Mouse (Mus musculus) adrenal gland, postnatal 14 days (tissue): ENCODE measurements at regions not wholly inside any gene's neighbourhood (a gene's known extent, or its start where the extent isn't known, plus 50 kb on each side); places are given as distances from the start of the nearest gene placed in this dataset.
A peak's percentile ranks its signal among the peaks of the same experiment; 100 is the strongest.
"Not testable (repeated sequence)": the region's sequence is repeated elsewhere in the genome, so short reads cannot be mapped to it uniquely, and the experiment has no call there.

ENCODE experiments used
- DNase-seq: peaks from one replicate; pipeline ENCODE4 v3.0.0; 2021; ENCODE audit warnings: mixed read lengths

- DNase-seq, result not testable (repeated sequence)
These were observed 536.8 kb upstream of the Cntn5 start for GRCm38 (mm10) chr9:11441241-11441997.

- DNase-seq, result no peak
These were observed 532.0 kb upstream of the Cntn5 start for GRCm38 (mm10) chr9:11436443-11437167.

GRCm38 (mm10) chr9:11436014-11436413, 531.4 kb upstream of the Cntn5 start:
- no peak for DNase-seq

GRCm38 (mm10) chr9:11435019-11435418, 530.4 kb upstream of the Cntn5 start:
- DNase-seq, result peak; percentile 38

GRCm38 (mm10) chr9:11426473-11426872, 521.9 kb upstream of the Cntn5 start:
- no peak for DNase-seq

- no peak for DNase-seq
These were observed 492.3 kb upstream of the Cntn5 start for GRCm38 (mm10) chr9:11396829-11397228.

GRCm38 (mm10) chr9:11381648-11382075, 477.1 kb upstream of the Cntn5 start:
- no peak for DNase-seq

- no peak for DNase-seq
These were observed 476.0 kb upstream of the Cntn5 start for GRCm38 (mm10) chr9:11380531-11380930.

GRCm38 (mm10) chr9:11378046-11378445, 473.5 kb upstream of the Cntn5 start:
- DNase-seq, result no peak

- no peak for DNase-seq
These were observed 473.0 kb upstream of the Cntn5 start for GRCm38 (mm10) chr9:11377586-11377985.

- no peak for DNase-seq
These were observed 468.8 kb upstream of the Cntn5 start for GRCm38 (mm10) chr9:11373294-11373903.

- DNase-seq, result no peak
These were observed 463.5 kb upstream of the Cntn5 start for GRCm38 (mm10) chr9:11368056-11368455.

- peak; percentile 22 for DNase-seq
These were observed 424.3 kb upstream of the Cntn5 start for GRCm38 (mm10) chr9:11328900-11329299.

- DNase-seq, result no peak
These were observed 412.6 kb upstream of the Cntn5 start for GRCm38 (mm10) chr9:11317221-11317620.

GRCm38 (mm10) chr9:11297116-11297515, 392.5 kb upstream of the Cntn5 start:
- not testable (repeated sequence) for DNase-seq

- no peak for DNase-seq
These were observed 380.6 kb upstream of the Cntn5 start for GRCm38 (mm10) chr9:11285135-11285534.

- no peak for DNase-seq
These were observed 380.0 kb upstream of the Cntn5 start for GRCm38 (mm10) chr9:11284549-11284948.

- DNase-seq, result no peak
These were observed 375.0 kb upstream of the Cntn5 start for GRCm38 (mm10) chr9:11279409-11280127.

- DNase-seq, result no peak
These were observed 373.2 kb upstream of the Cntn5 start for GRCm38 (mm10) chr9:11277810-11278209.

GRCm38 (mm10) chr9:11276966-11277365, 372.4 kb upstream of the Cntn5 start:
- DNase-seq, result no peak

GRCm38 (mm10) chr9:11256848-11257247, 352.3 kb upstream of the Cntn5 start:
- no peak for DNase-seq

- DNase-seq, result no peak
These were observed 302.3 kb upstream of the Cntn5 start for GRCm38 (mm10) chr9:11206829-11207228.

- no peak for DNase-seq
These were observed 301.7 kb upstream of the Cntn5 start for GRCm38 (mm10) chr9:11206267-11206666.
